Mouse (Mus musculus): ENCODE measurements at regions not wholly inside any gene's neighbourhood (a gene's known extent, or its start where the extent isn't known, plus 50 kb on each side); places are given as distances from the start of the nearest gene placed in this dataset.

DNA sequence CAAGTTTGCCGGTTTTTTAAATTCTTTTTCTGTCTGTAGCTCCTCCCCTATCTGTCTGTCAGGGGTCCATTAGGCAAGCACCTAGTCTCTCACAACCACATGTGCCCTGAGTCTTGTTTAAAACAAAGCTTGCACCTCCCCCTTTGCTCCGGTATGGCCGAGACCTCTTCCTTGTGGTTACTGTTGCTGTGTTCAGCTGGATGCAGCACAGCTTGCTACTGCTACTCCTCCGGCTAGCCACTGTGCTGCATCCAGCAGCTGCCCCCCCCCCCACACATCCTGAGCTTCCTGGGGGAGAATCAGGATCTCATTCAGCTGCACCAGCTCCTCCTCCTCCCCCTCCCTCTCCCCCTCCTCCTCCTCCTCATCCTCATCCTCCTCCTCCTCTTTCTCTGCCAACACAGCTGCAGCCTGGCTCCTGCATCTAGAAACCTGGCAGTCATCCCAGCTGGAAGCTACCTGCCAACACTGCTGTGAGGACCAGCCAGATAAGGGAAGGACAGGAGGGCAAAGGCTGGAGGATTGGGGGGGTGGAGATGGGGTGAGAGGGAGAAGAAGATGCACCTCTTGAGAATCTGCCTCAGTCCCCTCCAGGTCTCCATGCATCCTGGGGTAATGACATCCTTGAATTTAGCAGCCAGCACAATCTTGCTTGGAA is 114.8 kb upstream of the Tmem260 start:
- peak; percentile 26 for DNase-seq

DNA sequence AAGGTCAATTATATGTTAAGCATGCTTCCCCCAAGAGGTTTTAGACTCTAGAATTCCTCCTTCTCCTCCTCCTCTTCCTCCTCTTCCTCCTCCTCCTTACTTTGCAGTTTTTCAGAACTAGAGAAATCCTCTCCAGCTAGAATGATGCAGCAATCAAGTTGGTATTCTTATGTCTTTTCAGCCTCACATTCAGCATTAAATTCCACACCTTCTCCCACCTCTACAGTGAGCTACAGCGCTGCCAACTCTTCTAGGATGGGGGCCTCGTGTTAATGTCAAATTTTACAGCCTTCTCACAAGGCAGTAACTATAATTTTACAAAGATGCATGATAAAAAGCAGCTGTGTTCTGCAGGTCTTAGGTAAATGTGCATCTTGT is 114.3 kb upstream of the Tmem260 start:
- no peak for DNase-seq

DNA sequence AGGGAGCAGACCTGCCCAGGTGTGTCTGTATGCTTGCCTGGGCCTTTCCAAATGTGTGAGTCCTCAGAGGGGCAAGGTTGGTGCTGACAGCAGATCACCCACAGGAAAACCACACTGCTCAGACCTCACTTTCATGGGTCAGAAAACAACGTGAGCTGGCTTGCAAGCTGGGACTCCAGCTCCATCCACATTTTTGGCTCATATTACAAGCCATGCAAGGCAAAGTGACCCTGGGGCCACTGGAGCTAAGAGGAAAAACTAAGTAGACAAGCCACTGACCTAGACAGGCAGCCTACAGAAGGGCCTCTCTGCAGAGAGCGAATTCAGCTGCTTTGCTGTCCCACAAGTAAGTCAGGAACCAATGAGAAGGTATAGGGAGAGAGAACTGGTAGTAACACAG is 113.7 kb upstream of the Tmem260 start:
- DNase-seq = peak; percentile 55

DNA sequence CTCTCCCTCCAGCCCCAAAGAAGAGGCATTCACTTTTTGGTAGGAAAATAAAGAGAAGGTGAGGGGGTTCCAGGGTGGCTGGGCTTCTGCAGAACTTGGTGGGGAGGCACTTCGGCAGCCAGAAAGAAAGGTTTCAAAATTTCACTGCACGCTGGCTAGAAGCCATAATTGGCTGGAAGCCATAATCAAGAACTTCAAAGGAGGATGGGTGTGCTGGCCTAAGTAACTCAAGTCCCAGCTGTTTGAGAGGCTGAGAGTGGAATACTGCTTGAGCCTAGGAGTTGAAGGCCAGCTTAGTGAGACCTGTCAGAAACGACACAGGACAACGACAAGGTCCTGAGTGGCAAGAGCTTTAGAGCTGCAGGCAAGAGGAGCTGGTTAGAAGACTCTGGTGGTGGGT is 113.3 kb upstream of the Tmem260 start:
- peak; percentile 21 for DNase-seq

DNA sequence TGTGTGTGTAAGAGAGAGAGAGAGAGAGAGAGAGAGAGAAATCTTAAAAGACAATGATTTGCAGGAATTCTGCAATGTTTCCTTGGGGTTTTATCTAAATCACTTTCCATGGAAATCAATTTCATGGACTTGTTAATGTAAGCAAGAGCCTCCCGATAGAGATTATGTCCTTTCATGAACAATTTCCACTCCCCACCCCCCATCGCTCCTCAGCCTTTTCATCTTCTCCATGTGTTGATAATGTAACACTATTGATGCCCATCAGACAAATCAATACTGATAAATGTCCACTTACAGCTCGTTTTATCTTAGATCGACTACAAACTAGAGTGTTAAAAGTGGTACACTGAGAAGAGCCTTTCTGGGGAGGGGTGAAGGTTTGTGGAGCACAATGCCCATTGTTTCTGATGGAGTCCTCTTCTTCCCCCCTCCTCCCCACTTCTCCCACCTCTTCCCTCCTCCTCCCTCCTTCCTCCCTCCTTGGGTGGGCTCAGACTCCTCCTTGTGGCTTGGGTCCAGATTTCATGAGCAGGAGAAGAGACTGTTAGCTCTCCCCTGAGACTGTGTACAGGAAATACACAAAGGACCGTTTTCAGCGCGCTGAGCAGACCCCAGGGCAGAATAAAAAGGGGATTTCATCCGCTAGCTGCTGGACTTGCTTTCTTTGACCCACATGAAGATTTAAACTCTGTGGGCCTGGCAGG is 111.7 kb upstream of the Tmem260 start:
- DNase-seq = no peak

DNA sequence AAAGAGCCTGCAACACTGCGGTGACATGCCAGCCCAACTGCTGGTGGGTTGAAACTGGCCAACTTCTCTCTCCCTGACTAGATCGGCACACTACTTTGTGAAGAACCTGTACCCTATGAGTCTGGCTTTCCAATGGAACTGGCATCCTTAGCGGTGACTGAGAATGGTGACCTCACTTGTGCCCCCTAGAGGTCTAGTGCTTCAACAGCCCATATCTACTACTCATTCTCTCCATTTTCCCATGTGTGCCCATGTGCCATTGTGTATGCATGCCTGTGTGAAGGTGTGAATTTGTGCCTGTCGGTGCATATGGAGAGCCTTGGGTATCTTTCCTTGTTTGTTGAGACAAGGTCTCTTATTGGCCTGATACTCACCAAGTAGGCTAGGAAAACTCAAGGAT is 106.5 kb upstream of the Tmem260 start:
- no peak for DNase-seq

DNA sequence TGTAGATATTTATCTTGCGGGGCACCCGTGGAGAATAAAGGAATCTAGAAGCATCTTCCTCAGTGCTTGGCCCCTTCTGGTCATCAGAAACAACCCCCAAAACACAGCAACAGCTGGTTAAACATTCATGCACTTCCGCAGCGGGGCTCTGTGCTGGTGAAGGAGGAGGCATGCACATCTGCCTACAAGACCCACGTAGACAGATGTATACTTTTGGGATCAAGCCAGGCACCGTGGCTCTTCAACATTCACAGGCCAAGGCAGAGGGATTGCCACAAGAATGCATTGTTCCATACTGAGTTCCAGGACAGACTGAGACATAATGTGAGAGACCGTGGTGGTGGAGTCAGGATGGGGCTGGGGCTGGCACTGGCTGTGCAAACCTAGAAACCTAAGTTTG is 103.0 kb upstream of the Tmem260 start:
- no peak for DNase-seq

DNA sequence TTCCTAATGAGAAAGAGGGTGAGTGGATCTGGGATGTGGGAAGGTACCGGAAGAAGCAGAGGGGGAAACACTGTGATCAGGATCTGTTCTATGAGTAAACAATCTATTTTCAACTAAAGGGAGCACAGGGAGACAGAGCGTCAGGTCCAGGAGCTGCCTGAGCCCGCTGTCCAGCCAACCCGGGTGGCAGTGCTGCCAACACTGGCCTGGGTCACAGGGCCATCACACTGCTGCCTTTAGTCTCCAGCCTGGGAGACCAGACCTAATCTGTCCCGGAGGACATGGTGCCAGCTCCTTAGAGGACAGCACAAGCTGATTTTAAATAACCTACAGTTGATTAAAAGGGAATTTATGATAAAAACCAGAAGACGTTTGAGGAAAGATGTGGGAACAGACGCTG is 100.0 kb upstream of the Tmem260 start:
- no peak for DNase-seq

DNA sequence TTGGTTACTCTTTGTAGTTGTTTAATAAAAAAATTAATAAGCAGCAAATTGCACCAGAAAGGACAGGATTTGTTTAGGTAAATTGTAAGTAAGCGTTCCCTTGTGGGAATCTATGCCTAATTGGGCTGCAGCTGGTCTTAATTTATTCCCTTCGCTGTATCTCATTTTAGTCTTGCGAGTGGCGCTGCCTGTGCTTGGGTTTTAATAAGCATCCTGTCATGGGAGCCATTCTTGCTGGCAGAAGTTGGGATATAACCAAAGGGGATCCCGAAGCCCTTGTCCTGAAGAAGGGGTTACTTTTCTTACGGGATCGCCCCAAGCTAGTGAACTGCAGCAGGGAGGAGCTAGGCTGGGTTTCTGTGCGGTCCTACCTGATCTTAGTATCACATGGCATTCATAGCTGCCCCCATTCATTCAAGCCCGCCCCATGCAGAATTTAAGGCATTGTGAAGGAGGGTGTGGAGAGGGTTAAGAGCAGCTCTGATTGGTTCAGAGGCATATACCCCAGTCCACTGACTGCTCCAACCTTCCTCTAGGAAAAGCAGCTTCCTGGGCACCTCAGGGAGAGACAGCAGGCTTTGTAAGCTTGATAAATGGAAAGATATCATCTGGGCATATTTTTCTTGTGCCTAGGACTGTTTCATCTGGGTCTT is 96.4 kb upstream of the Tmem260 start:
- no peak for DNase-seq

DNA sequence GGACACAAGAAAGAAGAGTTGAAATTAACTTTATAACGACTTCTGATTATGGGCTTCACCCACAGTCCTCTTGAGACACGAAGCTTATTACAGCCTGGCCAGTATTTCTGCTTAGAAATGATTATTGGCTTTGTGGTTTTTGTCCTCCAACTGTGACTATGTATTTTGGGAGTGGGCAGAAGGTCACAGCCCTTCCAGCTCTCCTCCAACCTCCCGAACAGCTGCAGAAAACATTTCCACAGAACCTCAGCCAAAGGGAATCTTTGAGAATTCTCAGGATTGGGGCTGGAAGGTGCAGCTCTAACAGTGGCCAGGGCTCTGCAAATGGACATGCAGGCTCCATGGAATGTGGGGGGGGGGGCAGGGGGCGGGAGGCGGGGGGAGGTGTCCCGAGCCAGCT is 94.3 kb upstream of the Tmem260 start:
- DNase-seq = no peak

DNA sequence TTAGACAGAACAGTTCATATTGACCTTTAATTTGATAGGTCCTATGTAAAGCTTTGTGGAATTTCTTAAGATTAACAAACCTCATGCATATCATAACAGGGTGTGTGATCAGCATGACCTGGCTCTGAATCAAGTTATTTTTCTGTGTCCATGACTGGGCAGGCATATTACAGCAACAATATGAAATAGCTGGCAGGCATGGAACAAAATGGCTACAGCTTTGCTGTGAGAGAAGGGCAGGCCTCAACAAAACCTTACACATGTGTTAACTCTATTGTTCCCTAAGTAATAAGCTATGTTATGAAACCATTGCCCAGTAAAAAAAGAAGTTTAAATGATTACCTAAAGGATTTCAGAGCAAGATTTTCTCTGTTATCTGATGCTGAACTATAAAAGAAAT is 93.1 kb upstream of the Tmem260 start:
- DNase-seq = no peak

DNA sequence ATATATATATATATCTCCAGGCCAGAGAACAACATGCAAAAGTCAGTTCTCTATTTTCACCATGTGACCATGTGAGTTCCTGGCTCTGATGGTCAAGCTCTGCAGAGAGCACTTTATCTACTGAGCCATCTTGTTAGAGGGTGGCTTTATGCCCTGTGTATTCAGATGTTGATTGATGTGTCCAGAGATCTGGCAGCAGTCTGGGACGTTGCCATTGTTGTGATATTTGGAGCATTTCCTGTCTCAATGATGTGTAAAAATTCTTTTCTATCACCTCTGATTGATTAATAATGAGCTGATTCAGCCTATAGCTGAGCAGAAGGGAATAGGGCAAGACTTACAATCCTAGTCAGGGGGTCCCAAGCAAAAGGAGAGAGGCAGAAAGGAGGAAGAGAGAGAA is 91.7 kb upstream of the Tmem260 start:
- no peak for DNase-seq

DNA sequence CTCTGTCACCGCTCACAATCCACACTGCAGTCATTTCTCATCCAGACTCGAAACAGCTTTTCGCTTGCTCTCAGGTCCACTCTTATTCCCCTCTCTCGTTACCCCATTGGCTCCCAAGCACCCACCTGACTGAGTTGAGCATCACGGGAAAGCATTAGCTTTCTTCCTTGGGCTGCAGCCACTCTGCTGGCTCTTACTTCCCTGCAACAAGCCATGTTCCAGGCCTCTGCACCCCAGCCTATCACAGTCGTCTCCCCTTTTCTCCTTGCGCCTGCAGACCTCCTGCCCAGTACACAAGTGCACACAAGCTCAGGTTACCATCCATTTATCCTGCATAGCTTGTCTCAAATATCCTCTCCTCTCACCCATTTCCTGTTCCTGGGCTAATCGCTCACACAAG is 88.5 kb upstream of the Tmem260 start:
- DNase-seq = no peak

DNA sequence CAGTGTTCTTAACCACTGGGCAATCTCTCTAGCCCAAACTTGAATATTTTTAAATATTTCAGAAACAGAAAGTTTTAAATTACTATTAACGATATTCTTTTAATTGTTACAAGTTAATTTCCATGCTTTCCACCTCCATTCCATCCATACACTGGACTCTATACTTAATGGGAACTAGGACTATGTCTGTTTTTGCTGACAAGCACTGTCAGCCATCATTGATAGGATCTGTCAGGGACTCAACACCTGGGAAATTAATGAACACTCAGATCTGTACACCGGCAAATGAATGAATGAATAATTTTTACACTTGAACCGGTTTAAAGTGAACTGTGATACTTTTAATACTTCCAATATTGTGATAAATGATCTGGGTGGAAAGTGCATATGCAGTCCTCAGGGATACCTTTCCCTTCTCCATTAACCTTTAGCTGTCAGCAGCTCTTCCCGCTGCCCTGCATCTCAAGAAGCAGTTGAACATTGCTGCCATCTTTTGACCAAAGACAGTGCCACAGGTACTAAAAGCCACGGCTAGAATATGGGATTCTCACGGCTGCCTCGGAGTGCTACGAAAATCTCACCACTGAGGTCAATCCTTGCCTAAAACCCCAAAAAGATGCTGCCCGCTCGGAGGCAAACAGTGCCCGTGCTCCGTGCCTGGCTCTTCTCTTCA is 87.3 kb upstream of the Tmem260 start:
- DNase-seq = peak; percentile 37

DNA sequence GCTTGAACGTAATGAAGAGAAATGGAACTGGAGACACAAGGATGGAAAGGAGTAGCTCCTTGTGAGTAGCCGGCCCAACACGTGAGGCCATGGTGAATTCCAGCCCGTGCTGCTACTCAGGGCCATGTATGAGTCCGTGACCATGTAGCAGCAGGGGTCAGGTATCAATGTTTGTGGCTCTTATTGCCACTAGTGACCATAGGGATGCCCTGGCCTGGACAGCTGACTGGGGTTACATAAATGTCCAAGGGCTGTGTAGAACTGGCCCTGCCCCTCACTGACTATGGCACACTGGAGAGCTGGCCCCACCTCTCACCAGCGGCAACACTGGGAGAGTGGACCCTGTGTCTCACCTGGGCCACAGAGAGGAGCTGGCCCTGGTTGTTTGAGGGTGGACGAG is 84.1 kb upstream of the Tmem260 start:
- no peak for DNase-seq

DNA sequence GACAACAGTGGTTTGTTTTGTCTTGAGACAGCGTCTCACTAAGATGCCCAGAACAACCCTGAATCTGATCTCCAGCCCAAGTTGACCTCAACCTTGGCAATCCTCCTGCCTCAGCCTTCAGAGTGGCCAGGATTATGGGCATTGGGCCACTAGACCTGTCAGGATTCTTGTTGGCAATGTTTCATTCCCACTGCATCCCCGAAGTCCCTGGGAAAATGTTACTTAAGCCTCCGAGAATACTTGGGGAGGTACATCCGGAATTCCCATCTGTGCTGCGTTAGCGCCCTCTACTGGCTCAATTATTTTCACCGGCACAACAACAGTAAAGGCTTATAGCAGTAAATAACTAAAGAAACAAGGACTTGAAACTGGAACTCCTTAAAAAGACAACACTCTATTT is 78.9 kb upstream of the Tmem260 start:
- peak; percentile 81 for DNase-seq

DNA sequence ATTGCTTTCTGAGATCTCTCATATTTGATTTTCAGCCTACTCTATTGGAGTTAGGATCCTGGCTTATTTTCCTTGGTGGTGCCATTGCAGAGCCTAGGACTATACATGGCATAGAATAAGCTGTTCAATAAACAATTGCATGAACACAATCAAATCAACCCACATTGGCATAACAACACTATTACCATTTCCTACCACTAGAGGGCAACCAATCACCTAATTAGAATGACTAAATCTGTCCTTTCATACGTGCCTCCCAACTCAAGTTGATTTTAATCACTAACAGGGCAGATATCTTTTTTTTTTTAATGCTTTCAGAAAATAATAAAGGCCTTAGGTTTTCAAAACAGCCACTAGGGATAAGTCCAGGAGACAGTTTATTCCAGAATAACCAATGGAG is 75.6 kb upstream of the Tmem260 start:
- DNase-seq = peak; percentile 46

DNA sequence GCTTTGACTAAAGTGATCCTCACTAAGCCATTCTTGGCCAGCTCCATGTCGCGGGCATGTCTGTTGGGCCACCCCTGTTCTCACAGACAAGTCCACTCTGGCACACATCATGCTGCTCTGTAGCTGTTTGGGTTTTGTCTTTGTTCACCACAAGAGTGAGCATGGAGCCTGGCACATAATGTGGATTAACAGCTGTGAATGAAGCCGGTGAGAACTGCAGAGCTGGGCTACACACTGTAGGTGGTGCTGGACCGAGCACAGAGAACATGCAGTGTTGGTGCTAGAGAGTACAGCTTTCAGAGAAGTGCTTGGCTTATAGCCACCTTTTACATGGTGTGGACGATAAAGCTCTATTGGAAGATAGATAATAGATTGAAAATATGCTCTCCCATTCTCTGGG is 74.2 kb upstream of the Tmem260 start:
- DNase-seq = peak; percentile 13

DNA sequence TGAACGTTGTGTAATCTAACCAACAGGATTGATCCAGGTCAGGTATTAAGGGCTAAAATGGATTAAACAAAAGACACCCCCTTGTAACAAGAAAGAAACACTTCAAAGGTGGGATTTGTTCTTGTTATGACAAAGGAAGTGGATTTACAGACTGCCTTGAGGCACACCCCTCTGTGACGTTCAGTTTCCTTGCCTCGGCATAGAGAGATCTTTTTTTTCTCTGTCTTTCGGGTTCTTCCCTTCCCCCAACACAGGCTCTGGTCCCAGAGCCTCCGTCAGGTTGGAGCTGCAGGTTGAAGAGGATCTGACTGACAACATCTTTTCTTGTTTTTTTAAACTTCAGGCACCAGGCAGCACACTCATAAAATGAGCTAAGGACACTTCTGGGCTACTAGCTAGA is 69.8 kb upstream of the Tmem260 start:
- DNase-seq = no peak

Data from kidney, postnatal 14 days (tissue).